Mouse (Mus musculus) colon, adult 2 months (tissue): Measurements from ENCODE around the gene Hist1h4b. TPM values are rescaled to one million over a fixed set of nuclear protein-coding genes. Genes with fewer than 3 reads are reported as not detected.

Experiments
- polyA plus RNA-seq: library from polyadenylated mRNA; depleted of rRNA; stranded (reverse); fragments of >200 nt; gene quantifications from 2 replicates; pipeline ENCODE4 v1.2.3, GENCODE M21; 2012; rRNA removed

The Hist1h4b gene
- polyA plus RNA-seq: 20.0 and 20.8 TPM in 2 replicates

GRCm38 (mm10) chr13:23756790-23757189 lies at the start of gene Hist1h4b:
Hist1h4b (plus strand) TSS chr13:23757013.

GRCm38 (mm10) chr13:23710374-23711089 lies 46.3 kb upstream of the Hist1h4b start, which contains the start of gene Hfe:
Hfe (minus strand) TSS chr13:23710854.

GRCm38 (mm10) chr13:23738677-23739068 lies 18.1 kb upstream of the Hist1h4b start, which contains the start of gene Hist1h1c:
Hist1h1c (plus strand) TSS chr13:23738808.

GRCm38 (mm10) chr13:23745381-23746161 lies 11.2 kb upstream of the Hist1h4b start, which contains the start of gene Hist1h3c:
Hist1h3c (minus strand) TSS chr13:23745602.

GRCm38 (mm10) chr13:23746201-23747080 lies 10.4 kb upstream of the Hist1h4b start, which contains the start of gene Hist1h2bb:
Hist1h2bb (plus strand) TSS chr13:23746734.

GRCm38 (mm10) chr13:23750839-23751477 lies 5.9 kb upstream of the Hist1h4b start, which contains the start of gene Hist1h2ab:
Hist1h2ab (plus strand) TSS chr13:23751126.

GRCm38 (mm10) chr13:23752067-23752741 lies 4.6 kb upstream of the Hist1h4b start, which contains the start of gene Hist1h3b:
Hist1h3b (plus strand) TSS chr13:23752267.

GRCm38 (mm10) chr13:23760972-23761864 lies 4.4 kb downstream of the Hist1h4b start, which contains the start of gene Hist1h4a:
Hist1h4a (minus strand) TSS chr13:23761230.

GRCm38 (mm10) chr13:23761871-23762821 lies 5.3 kb downstream of the Hist1h4b start, which contains the start of gene Hist1h3a:
Hist1h3a (minus strand) TSS chr13:23762386.

GRCm38 (mm10) chr13:23763586-23764323 lies 6.9 kb downstream of the Hist1h4b start, which contains the start of gene Hist1h1a:
Hist1h1a (plus strand) TSS chr13:23763666.

GRCm38 (mm10) chr13:23769613-23770012 lies 12.8 kb downstream of the Hist1h4b start, which contains the start of gene Trim38:
Trim38 (plus strand) TSS chr13:23769913.

GRCm38 (mm10) chr13:23806422-23807052 lies 49.7 kb downstream of the Hist1h4b start, which contains the start of gene Slc17a2:
Slc17a2 (plus strand) TSS chr13:23806993.

Other genes starting within 250 kb of the Hist1h4b start
- gene Hist1h4h, start 226.0 kb upstream of the Hist1h4b start, polyA plus RNA-seq: 42.2 and 63.4 TPM in 2 replicates
- gene Hist1h2af, start 223.1 kb upstream of the Hist1h4b start, polyA plus RNA-seq: 245 and 289 TPM in 2 replicates
- gene Hist1h3g, start 221.6 kb upstream of the Hist1h4b start, polyA plus RNA-seq: 23.2 and 33.2 TPM in 2 replicates
- 4.9 and 5.3 TPM in 2 replicates for gene Hist1h2bh, start 213.6 kb upstream of the Hist1h4b start, polyA plus RNA-seq
- 5.0 and 6.7 TPM in 2 replicates for gene Hist1h3f, start 213.0 kb upstream of the Hist1h4b start, polyA plus RNA-seq
- gene Hist1h4f, start 205.4 kb upstream of the Hist1h4b start, polyA plus RNA-seq: 13.1 and 22.8 TPM in 2 replicates
- 0.45 and 0.47 TPM in 2 replicates for gene Hist1h1d, start 203.8 kb upstream of the Hist1h4b start, polyA plus RNA-seq
- 32.1 and 36.8 TPM in 2 replicates for gene Hist1h3e, start 194.6 kb upstream of the Hist1h4b start, polyA plus RNA-seq
- 15.1 and 16.2 TPM in 2 replicates for gene Hist1h2ae, start 185.8 kb upstream of the Hist1h4b start, polyA plus RNA-seq
- 49.0 and 58.2 TPM in 2 replicates for gene Hist1h2bg, start 185.6 kb upstream of the Hist1h4b start, polyA plus RNA-seq
- 11.4 and 19.0 TPM in 2 replicates for gene Hist1h2bf, start 182.8 kb upstream of the Hist1h4b start, polyA plus RNA-seq
- 6.9 and 11.5 TPM in 2 replicates for gene Hist1h2ad, start 182.6 kb upstream of the Hist1h4b start, polyA plus RNA-seq
- 13.8 and 18.8 TPM in 2 replicates for gene Hist1h3d, start 181.2 kb upstream of the Hist1h4b start, polyA plus RNA-seq
- gene Hist1h4d, start 175.4 kb upstream of the Hist1h4b start, polyA plus RNA-seq: 12.3 and 14.7 TPM in 2 replicates
- 3.1 and 3.3 TPM in 2 replicates for gene Hist1h2be, start 135.9 kb upstream of the Hist1h4b start, polyA plus RNA-seq
- 3.2 and 3.9 TPM in 2 replicates for gene Hist1h1e, start 134.5 kb upstream of the Hist1h4b start, polyA plus RNA-seq
- gene Hist1h2ac, start 73.1 kb upstream of the Hist1h4b start, polyA plus RNA-seq: 2.4 and 3.8 TPM in 2 replicates
- gene Hist1h2bc, start 72.8 kb upstream of the Hist1h4b start, polyA plus RNA-seq: 410 and 605 TPM in 2 replicates
- not detected in 2 replicates for gene Hist1h1t, start 61.2 kb upstream of the Hist1h4b start, polyA plus RNA-seq
- gene Hist1h4c, start 58.6 kb upstream of the Hist1h4b start, polyA plus RNA-seq: 20.7 and 21.2 TPM in 2 replicates
- gene Hfe, start 46.2 kb upstream of the Hist1h4b start, polyA plus RNA-seq: 9.4 and 10.3 TPM in 2 replicates
- gene Hist1h1c, start 18.2 kb upstream of the Hist1h4b start, polyA plus RNA-seq: 204 and 212 TPM in 2 replicates
- 23.6 and 30.3 TPM in 2 replicates for gene Hist1h3c, start 11.4 kb upstream of the Hist1h4b start, polyA plus RNA-seq
- gene Hist1h2bb, start 10.3 kb upstream of the Hist1h4b start, polyA plus RNA-seq: 12.8 and 18.4 TPM in 2 replicates
- 23.5 and 25.9 TPM in 2 replicates for gene Hist1h2ab, start 5.9 kb upstream of the Hist1h4b start, polyA plus RNA-seq
- 26.4 and 32.0 TPM in 2 replicates for gene Hist1h3b, start 4.7 kb upstream of the Hist1h4b start, polyA plus RNA-seq
- gene Hist1h4a, start 4.2 kb downstream of the Hist1h4b start, polyA plus RNA-seq: 15.5 and 15.9 TPM in 2 replicates
- 23.6 and 24.8 TPM in 2 replicates for gene Hist1h3a, start 5.4 kb downstream of the Hist1h4b start, polyA plus RNA-seq
- gene Hist1h1a, start 6.7 kb downstream of the Hist1h4b start, polyA plus RNA-seq: 1.1 and 1.4 TPM in 2 replicates
- gene Trim38, start 12.9 kb downstream of the Hist1h4b start, polyA plus RNA-seq: 0.12 and 0.14 TPM in 2 replicates
- gene Slc17a2, start 50.0 kb downstream of the Hist1h4b start, polyA plus RNA-seq: 0.36 and 0.59 TPM in 2 replicates
- not detected in 2 replicates for gene Slc17a3, start 82.4 kb downstream of the Hist1h4b start, polyA plus RNA-seq
- gene Slc17a1, start 110.7 kb downstream of the Hist1h4b start, polyA plus RNA-seq: not detected in 2 replicates
- 16.1 and 27.1 TPM in 2 replicates for gene Slc17a4, start 158.0 kb downstream of the Hist1h4b start, polyA plus RNA-seq
- not detected in 2 replicates for gene Hist1h2ba, start 177.1 kb downstream of the Hist1h4b start, polyA plus RNA-seq
- gene Hist1h2aa, start 177.4 kb downstream of the Hist1h4b start, polyA plus RNA-seq: not detected in 2 replicates
- 2.1 and 3.1 TPM in 2 replicates for gene Scgn, start 234.2 kb downstream of the Hist1h4b start, polyA plus RNA-seq